Comparison of ENCODE assay signal across 11 mouse cellular contexts in the genomic region with DNA sequence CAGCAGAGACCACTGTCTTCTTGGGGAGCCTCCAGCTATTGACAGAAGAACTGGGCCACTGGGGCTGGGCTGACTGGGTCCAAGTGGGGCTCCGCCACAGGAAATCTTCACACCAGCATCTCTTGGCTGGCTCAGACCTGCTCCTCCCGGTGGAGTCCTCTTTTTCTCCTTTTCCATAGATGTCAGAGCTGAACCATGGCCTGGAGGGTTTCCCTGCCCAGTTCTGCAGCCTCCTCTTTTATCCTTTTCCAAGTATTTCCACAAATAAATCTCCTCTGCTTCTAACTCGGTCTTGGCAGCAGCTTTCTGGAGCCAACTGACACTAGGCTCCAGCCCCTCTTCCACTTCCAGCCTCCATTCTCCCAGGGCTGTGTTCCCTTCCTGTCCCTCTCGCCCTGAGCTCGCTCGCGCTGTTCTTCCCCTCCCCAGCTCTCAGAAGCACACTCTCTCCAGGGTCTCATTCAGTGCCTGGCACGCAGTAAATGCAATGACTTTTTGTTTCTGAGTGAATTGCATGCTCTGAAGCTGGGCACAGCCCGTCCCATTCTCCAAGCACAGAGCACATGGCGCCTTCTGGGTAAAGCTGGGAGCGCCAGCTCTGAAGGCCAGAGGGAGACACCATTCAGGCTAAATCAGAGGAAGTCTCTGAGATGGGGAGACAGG. TPM values are rescaled to one million over a fixed set of nuclear protein-coding genes. Genes with fewer than 3 reads are reported as not detected.
DNase-seq lines count a peak whose midpoint lies in the region; ATAC-seq and TF ChIP-seq lines count a peak whose summit lies in the region.
"Had no signal": no experiment of that assay in that cellular context is flagged by ENCODE, and none has a peak within 500 bp of the region (broad histone marks: within the 10 kb centered on the region; RNA-seq: fewer than 3 reads in every experiment).

No protein-coding gene starts in this region.

- TF ChIP-seq CTCF in intestine, postnatal 0 days (IDR thresholded peaks at IDR 0.05; ENCODE audit: low read depth): no peak

- H3K27me3 ChIP-seq in forebrain, embryonic 16.5 days (replicated peaks; ENCODE audit: control insufficient read depth, insufficient read depth, low read length): no peaks in the 10 kb centered on the region
- H3K27me3 ChIP-seq in forebrain, embryonic 10.5 days (ENCODE audit: poor library complexity, severe bottlenecking): no peaks in the 10 kb centered on the region
- no peaks in the 10 kb centered on the region for H3K27me3 ChIP-seq in midbrain, embryonic 15.5 days (replicated peaks)
- no peaks in the 10 kb centered on the region for H3K27me3 ChIP-seq in midbrain, embryonic 10.5 days (ENCODE audit: low read depth, poor library complexity, severe bottlenecking)
- H3K27me3 ChIP-seq in intestine, postnatal 0 days (replicated peaks; ENCODE audit: control insufficient read depth, insufficient read depth, low read length): no peaks in the 10 kb centered on the region
- H3K27me3 ChIP-seq: liver, embryonic 13.5 days had no signal

- H3K4me3 ChIP-seq in forebrain, embryonic 16.5 days (replicated peaks; ENCODE audit: low read length): no peak overlapping the region
- no peak overlapping the region for H3K4me3 ChIP-seq in forebrain, embryonic 10.5 days
- H3K4me3 ChIP-seq in midbrain, embryonic 15.5 days: no peak overlapping the region
- no peak overlapping the region for H3K4me3 ChIP-seq in midbrain, embryonic 10.5 days
- no peak overlapping the region for H3K4me3 ChIP-seq in intestine, postnatal 0 days (ENCODE audit: low read depth, low read length)
- H3K4me3 ChIP-seq: heart, embryonic 10.5 days; liver, embryonic 13.5 days had no signal

- WGBS in forebrain, embryonic 16.5 days: 57% methylated on average over 11 of the region's 11 CpGs
- WGBS in forebrain, embryonic 10.5 days: 71% methylated on average over 11 of the region's 11 CpGs
- 57% methylated on average over 11 of the region's 11 CpGs for WGBS in midbrain, embryonic 15.5 days
- WGBS in midbrain, embryonic 10.5 days: 72% methylated on average over 11 of the region's 11 CpGs
- 68% methylated on average over 11 of the region's 11 CpGs for WGBS in intestine, postnatal 0 days

- peak; percentile 40 for ATAC-seq in forebrain, embryonic 16.5 days
- no peak for ATAC-seq in midbrain, embryonic 15.5 days (replicated peaks)
- ATAC-seq in intestine, postnatal 0 days: no peak

- no peaks in the 10 kb centered on the region for H3K9me3 ChIP-seq in forebrain, embryonic 16.5 days (ENCODE audit: control insufficient read depth, low read length)
- no peaks in the 10 kb centered on the region for H3K9me3 ChIP-seq in forebrain, embryonic 10.5 days
- H3K9me3 ChIP-seq in midbrain, embryonic 15.5 days: no peaks in the 10 kb centered on the region
- no peaks in the 10 kb centered on the region for H3K9me3 ChIP-seq in midbrain, embryonic 10.5 days (replicated peaks)
- H3K9me3 ChIP-seq in intestine, postnatal 0 days (ENCODE audit: control insufficient read depth): no peaks in the 10 kb centered on the region
- H3K9me3 ChIP-seq: heart, embryonic 10.5 days; liver, embryonic 13.5 days had no signal

- no peak for DNase-seq in forebrain, embryonic 10.5 days (ENCODE audit: extremely low spot score, low spot score)
- DNase-seq in midbrain, embryonic 10.5 days (ENCODE audit: low spot score): no peak
- peak; percentile 58 to 63 for DNase-seq in layer of hippocampus, postnatal 10 days (ENCODE audit: low spot score in 2 of 2)
- DNase-seq in right cerebral cortex, postnatal 36 days (ENCODE audit: low spot score in 2 of 2): peak; percentile 41
- DNase-seq in embryo, embryonic 10 days (ENCODE audit: low spot score): no peak
- DNase-seq: kidney, adult 9 months; liver, embryonic 13.5 days had no signal

- H3K36me3 ChIP-seq in forebrain, embryonic 16.5 days (ENCODE audit: control insufficient read depth, insufficient read depth): no peaks in the 10 kb centered on the region
- no peaks in the 10 kb centered on the region for H3K36me3 ChIP-seq in forebrain, embryonic 10.5 days (replicated peaks)
- no peaks in the 10 kb centered on the region for H3K36me3 ChIP-seq in midbrain, embryonic 15.5 days (replicated peaks)
- no peaks in the 10 kb centered on the region for H3K36me3 ChIP-seq in midbrain, embryonic 10.5 days
- H3K36me3 ChIP-seq in intestine, postnatal 0 days (ENCODE audit: control insufficient read depth, insufficient read depth): no peaks in the 10 kb centered on the region
- H3K36me3 ChIP-seq: heart, embryonic 10.5 days; liver, embryonic 13.5 days had no signal

- no peak overlapping the region for H3K9ac ChIP-seq in forebrain, embryonic 16.5 days (replicated peaks; ENCODE audit: low read depth, low read length)
- H3K9ac ChIP-seq in midbrain, embryonic 15.5 days: no peak overlapping the region
- H3K9ac ChIP-seq in intestine, postnatal 0 days (ENCODE audit: low read depth, low read length): no peak overlapping the region
- H3K9ac ChIP-seq: liver, embryonic 13.5 days had no signal

- peaks cover 3% of the 10 kb centered on the region; the same call in 1 of the 2 replicates for H3K4me1 ChIP-seq in forebrain, embryonic 16.5 days (replicated peaks; ENCODE audit: control insufficient read depth, insufficient read depth, low read length)
- H3K4me1 ChIP-seq in forebrain, embryonic 10.5 days: peaks cover 10% of the 10 kb centered on the region
- no peaks in the 10 kb centered on the region for H3K4me1 ChIP-seq in midbrain, embryonic 15.5 days
- H3K4me1 ChIP-seq in midbrain, embryonic 10.5 days: peaks cover 8% of the 10 kb centered on the region; the same call in 1 of the 2 replicates
- no peaks in the 10 kb centered on the region for H3K4me1 ChIP-seq in intestine, postnatal 0 days (replicated peaks; ENCODE audit: control insufficient read depth, insufficient read depth, low read length)

- H3K4me2 ChIP-seq in forebrain, embryonic 16.5 days (ENCODE audit: low read length): no peak overlapping the region
- no peak overlapping the region for H3K4me2 ChIP-seq in midbrain, embryonic 15.5 days
- no peak overlapping the region for H3K4me2 ChIP-seq in intestine, postnatal 0 days (replicated peaks; ENCODE audit: low read depth)
- H3K4me2 ChIP-seq: liver, embryonic 13.5 days had no signal

- H3K27ac ChIP-seq in forebrain, embryonic 16.5 days (ENCODE audit: low read length): no peak overlapping the region
- H3K27ac ChIP-seq in forebrain, embryonic 10.5 days: no peak overlapping the region
- H3K27ac ChIP-seq in midbrain, embryonic 15.5 days: 0 out of 2 replicates have a peak overlapping the region, but pooled peaks have one; percentile 11
- H3K27ac ChIP-seq in midbrain, embryonic 10.5 days (replicated peaks): no peak overlapping the region
- no peak overlapping the region for H3K27ac ChIP-seq in intestine, postnatal 0 days (ENCODE audit: low read depth, low read length)
- H3K27ac ChIP-seq: heart, embryonic 10.5 days; liver, embryonic 13.5 days had no signal

RNA-seq across cellular contexts. Expression of a gene that starts 4.0 kb away (rescaled TPM):
- polyA plus RNA-seq in forebrain, embryonic 16.5 days (2015; fragmentation: Nextera tagmentation; extraction: Ambion mirVana): 0.89 and 1.0 TPM in 2 replicates
- polyA plus RNA-seq in forebrain, embryonic 10.5 days (2016; fragmentation: Nextera tagmentation; extraction: Ambion mirVana): 1.4 TPM in 2 replicates
- 1.3 TPM in 2 replicates for polyA plus RNA-seq in midbrain, embryonic 15.5 days (2015; fragmentation: Nextera tagmentation; extraction: Ambion mirVana)
- polyA plus RNA-seq in midbrain, embryonic 10.5 days (2016; fragmentation: Nextera tagmentation; extraction: Ambion mirVana): 0.75 and 0.89 TPM in 2 replicates
- 10 to 100 TPM; 11.3 to 17.0 TPM for total RNA-seq in layer of hippocampus, postnatal 10 days (2021)
- 0.17 and 0.30 TPM in 2 replicates for polyA plus RNA-seq in intestine, postnatal 0 days (2015; fragmentation: Nextera tagmentation; extraction: Ambion mirVana)

RNA-seq across cellular contexts. Expression of a gene that starts 20.5 kb away (rescaled TPM):
- 2.9 and 4.9 TPM in 2 replicates for polyA plus RNA-seq in forebrain, embryonic 16.5 days (2015; fragmentation: Nextera tagmentation; extraction: Ambion mirVana)
- 0.20 and 0.21 TPM in 2 replicates for polyA plus RNA-seq in forebrain, embryonic 10.5 days (2016; fragmentation: Nextera tagmentation; extraction: Ambion mirVana)
- polyA plus RNA-seq in midbrain, embryonic 15.5 days (2015; fragmentation: Nextera tagmentation; extraction: Ambion mirVana): 7.5 and 7.9 TPM in 2 replicates
- 0.16 and 0.24 TPM in 2 replicates for polyA plus RNA-seq in midbrain, embryonic 10.5 days (2016; fragmentation: Nextera tagmentation; extraction: Ambion mirVana)
- 10 to 100 TPM; 47.0 to 52.9 TPM for total RNA-seq in layer of hippocampus, postnatal 10 days (2021)
- 6.8 and 6.9 TPM in 2 replicates for polyA plus RNA-seq in intestine, postnatal 0 days (2015; fragmentation: Nextera tagmentation; extraction: Ambion mirVana)

RNA-seq across cellular contexts. Expression of a gene that starts 30.4 kb away (rescaled TPM):
- polyA plus RNA-seq in forebrain, embryonic 16.5 days (2015; fragmentation: Nextera tagmentation; extraction: Ambion mirVana): 39.5 and 52.0 TPM in 2 replicates
- polyA plus RNA-seq in forebrain, embryonic 10.5 days (2016; fragmentation: Nextera tagmentation; extraction: Ambion mirVana): 36.1 and 37.9 TPM in 2 replicates
- 72.7 and 75.6 TPM in 2 replicates for polyA plus RNA-seq in midbrain, embryonic 15.5 days (2015; fragmentation: Nextera tagmentation; extraction: Ambion mirVana)
- 43.8 and 49.2 TPM in 2 replicates for polyA plus RNA-seq in midbrain, embryonic 10.5 days (2016; fragmentation: Nextera tagmentation; extraction: Ambion mirVana)
- 100 to 1,000 TPM; 250 to 255 TPM for total RNA-seq in layer of hippocampus, postnatal 10 days (2021)
- 283 and 284 TPM in 2 replicates for polyA plus RNA-seq in intestine, postnatal 0 days (2015; fragmentation: Nextera tagmentation; extraction: Ambion mirVana)

RNA-seq across cellular contexts. Expression of a gene that starts 31.9 kb away (rescaled TPM):
- polyA plus RNA-seq in forebrain, embryonic 16.5 days (2015; fragmentation: Nextera tagmentation; extraction: Ambion mirVana): 42.6 and 43.2 TPM in 2 replicates
- 39.6 and 42.4 TPM in 2 replicates for polyA plus RNA-seq in forebrain, embryonic 10.5 days (2016; fragmentation: Nextera tagmentation; extraction: Ambion mirVana)
- polyA plus RNA-seq in midbrain, embryonic 15.5 days (2015; fragmentation: Nextera tagmentation; extraction: Ambion mirVana): 47.2 and 48.2 TPM in 2 replicates
- 46.5 and 52.5 TPM in 2 replicates for polyA plus RNA-seq in midbrain, embryonic 10.5 days (2016; fragmentation: Nextera tagmentation; extraction: Ambion mirVana)
- total RNA-seq in layer of hippocampus, postnatal 10 days (2021): 10 to 100 TPM; 22.2 to 24.0 TPM
- polyA plus RNA-seq in intestine, postnatal 0 days (2015; fragmentation: Nextera tagmentation; extraction: Ambion mirVana): 31.1 and 32.0 TPM in 2 replicates

RNA-seq across cellular contexts. Expression of a gene that starts 56.3 kb away (rescaled TPM):
- 17.7 and 20.9 TPM in 2 replicates for polyA plus RNA-seq in forebrain, embryonic 16.5 days (2015; fragmentation: Nextera tagmentation; extraction: Ambion mirVana)
- polyA plus RNA-seq in forebrain, embryonic 10.5 days (2016; fragmentation: Nextera tagmentation; extraction: Ambion mirVana): 35.1 and 40.2 TPM in 2 replicates
- 16.0 and 17.9 TPM in 2 replicates for polyA plus RNA-seq in midbrain, embryonic 15.5 days (2015; fragmentation: Nextera tagmentation; extraction: Ambion mirVana)
- polyA plus RNA-seq in midbrain, embryonic 10.5 days (2016; fragmentation: Nextera tagmentation; extraction: Ambion mirVana): 40.2 and 45.4 TPM in 2 replicates
- total RNA-seq in layer of hippocampus, postnatal 10 days (2021): 10 to 100 TPM; 17.0 TPM
- 75.1 and 82.9 TPM in 2 replicates for polyA plus RNA-seq in intestine, postnatal 0 days (2015; fragmentation: Nextera tagmentation; extraction: Ambion mirVana)

Comparison
In these comparisons a context has a peak if more than half of its experiments do, and no peak if none do; other contexts are left out.
1. DNase-seq: peak in layer of hippocampus, postnatal 10 days (2 of 2) and right cerebral cortex, postnatal 36 days (2 of 2); none in forebrain, embryonic 10.5 days (single experiment), midbrain, embryonic 10.5 days (single experiment) and embryo, embryonic 10 days (single experiment).